Mouse (Mus musculus) bone marrow macrophage, adult 2 months (primary cell): ENCODE results near the gene Pdpn. TPM values are rescaled to one million over a fixed set of nuclear protein-coding genes. Genes with fewer than 3 reads are reported as not detected.
"Not testable (repeated sequence)": the region's sequence is repeated elsewhere in the genome, so short reads cannot be mapped to it uniquely, and the experiment has no call there.

Experiments used
- H3K27ac ChIP-seq: 2 replicates; pipeline ENCODE4 v1.5.1; 2012; ENCODE audit warnings: low read depth, low read length; ENCODE audit not compliant: insufficient read depth
- H3K4me1 ChIP-seq: 2 replicates; pipeline ENCODE4 v1.6.1; 2012; ENCODE audit warnings: low read length; ENCODE audit not compliant: control insufficient read depth, insufficient read depth
- H3K4me3 ChIP-seq: 2 replicates; pipeline ENCODE4 v1.5.1; 2012; ENCODE audit warnings: mild to moderate bottlenecking, low read length, moderate library complexity; ENCODE audit not compliant: insufficient read depth
- CTCF ChIP-seq: IDR thresholded peaks from 2 replicates; pipeline ENCODE4 v1.5.1; 2012; ENCODE audit warnings: low read depth, mild to moderate bottlenecking, low read length, moderate library complexity
- POLR2A ChIP-seq: IDR thresholded peaks from 2 replicates; pipeline ENCODE4 v1.6.1; 2012; ENCODE audit warnings: mild to moderate bottlenecking, low read depth, low read length, borderline replicate concordance
- polyA plus RNA-seq: library from polyadenylated mRNA; stranded (reverse); fragments of >200 nt; gene quantifications from 2 replicates; pipeline ENCODE4 v1.2.4, GENCODE M21; 2012; ENCODE audit not compliant: missing spikeins, insufficient read depth, insufficient read length

The Pdpn gene
- polyA plus RNA-seq = 1.6 and 3.0 TPM in 2 replicates

GRCm38 (mm10) chr4:143299325-143300070 is at the start of gene Pdpn:
TSS of gene Pdpn (minus strand) at chr4:143299564.
- no peak within 1 kb of the TSS for H3K27ac ChIP-seq
- H3K4me3 ChIP-seq = peak within 1 kb of the TSS; percentile 19; the same call in 1 of the 2 replicates
- 0 out of 2 replicates have a peak, but pooled peaks cover under 1% of the 10 kb centered on the region for H3K4me1 ChIP-seq
- TF ChIP-seq POLR2A (no peak), CTCF (no peak)

GRCm38 (mm10) chr4:143348678-143349077 is 49.3 kb upstream of the Pdpn start:
- TF ChIP-seq POLR2A (no peak), CTCF (no peak)
- H3K4me1 ChIP-seq = no peaks in the 10 kb centered on the region
- H3K27ac ChIP-seq = no peak overlapping the region
- H3K4me3 ChIP-seq = no peak overlapping the region

GRCm38 (mm10) chr4:143345491-143345890 is 46.1 kb upstream of the Pdpn start:
- H3K4me1 ChIP-seq, H3K4me3 ChIP-seq, H3K27ac ChIP-seq: not testable (repeated sequence)

GRCm38 (mm10) chr4:143341470-143341869 is 42.1 kb upstream of the Pdpn start:
- no peak overlapping the region for H3K4me3 ChIP-seq

GRCm38 (mm10) chr4:143339808-143340207 is 40.4 kb upstream of the Pdpn start:
- H3K4me3 ChIP-seq = no peak overlapping the region
- no peaks in the 10 kb centered on the region for H3K4me1 ChIP-seq
- TF ChIP-seq CTCF = no peak
- no peak for TF ChIP-seq POLR2A
- H3K27ac ChIP-seq = no peak overlapping the region

More at GRCm38 (mm10) chr4:143341470-143341869, 42.1 kb upstream of the Pdpn start:
- Histone ChIP-seq H3K4me1 (no peaks in the 10 kb centered on the region), H3K27ac (no peak overlapping the region)
- no peak for TF ChIP-seq POLR2A
- TF ChIP-seq CTCF = no peak

DNA sequence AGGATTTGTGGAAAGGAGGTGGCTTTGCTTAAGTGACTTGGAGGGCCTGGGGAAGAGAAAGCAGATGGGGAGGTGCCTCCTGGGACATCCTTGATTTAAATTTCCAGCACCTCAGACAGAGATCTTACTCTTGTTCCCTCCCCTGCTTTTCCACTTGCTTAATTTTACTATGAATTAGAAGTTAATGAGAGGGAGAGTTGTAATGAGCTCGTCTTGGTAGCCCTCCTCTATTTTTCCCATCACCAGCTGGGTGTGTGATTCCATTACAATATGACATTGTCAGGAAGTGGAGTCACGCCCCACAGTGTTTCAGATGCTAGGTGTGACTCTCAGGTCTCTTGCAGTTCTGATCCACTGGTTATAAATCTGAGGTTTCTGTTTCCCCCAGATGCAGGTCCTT is 36.7 kb upstream of the Pdpn start:
- TF ChIP-seq POLR2A (no peak), CTCF (no peak)
- no peaks in the 10 kb centered on the region for H3K4me1 ChIP-seq
- H3K4me3 ChIP-seq = no peak overlapping the region
- H3K27ac ChIP-seq = no peak overlapping the region

- H3K27ac ChIP-seq = no peak overlapping the region
- TF ChIP-seq CTCF (no peak), POLR2A (no peak)
- no peaks in the 10 kb centered on the region for H3K4me1 ChIP-seq
- H3K4me3 ChIP-seq = no peak overlapping the region
Measured at GRCm38 (mm10) chr4:143334995-143335394, 35.6 kb upstream of the Pdpn start.

DNA sequence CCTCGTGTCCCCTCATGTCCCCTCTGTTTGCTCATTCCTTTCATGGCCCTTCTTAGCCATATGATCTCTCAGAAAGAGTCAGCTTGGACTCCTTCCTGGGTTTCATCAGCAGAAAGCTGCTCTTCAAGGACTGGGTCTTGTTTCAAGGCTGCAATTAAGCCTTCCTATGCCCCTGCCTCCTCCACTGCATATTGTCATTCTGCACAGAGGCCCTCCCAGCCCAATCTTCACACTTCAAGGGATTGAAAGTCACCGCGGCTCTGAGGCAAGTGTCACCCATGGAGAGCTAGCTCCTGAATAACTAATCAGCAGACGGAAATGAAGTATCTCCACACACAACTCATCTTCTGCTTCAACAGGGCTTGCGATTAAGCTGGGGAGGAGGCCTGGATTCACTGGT is 34.8 kb upstream of the Pdpn start:
- H3K4me3 ChIP-seq = no peak overlapping the region
- no peak overlapping the region for H3K27ac ChIP-seq
- no peak for TF ChIP-seq POLR2A
- no peak for TF ChIP-seq CTCF
- no peaks in the 10 kb centered on the region for H3K4me1 ChIP-seq

GRCm38 (mm10) chr4:143331787-143332186 is 32.4 kb upstream of the Pdpn start:
- Histone ChIP-seq H3K27ac (no peak overlapping the region), H3K4me3 (no peak overlapping the region), H3K4me1 (no peaks in the 10 kb centered on the region)
- no peak for TF ChIP-seq CTCF
- TF ChIP-seq POLR2A = no peak

DNA sequence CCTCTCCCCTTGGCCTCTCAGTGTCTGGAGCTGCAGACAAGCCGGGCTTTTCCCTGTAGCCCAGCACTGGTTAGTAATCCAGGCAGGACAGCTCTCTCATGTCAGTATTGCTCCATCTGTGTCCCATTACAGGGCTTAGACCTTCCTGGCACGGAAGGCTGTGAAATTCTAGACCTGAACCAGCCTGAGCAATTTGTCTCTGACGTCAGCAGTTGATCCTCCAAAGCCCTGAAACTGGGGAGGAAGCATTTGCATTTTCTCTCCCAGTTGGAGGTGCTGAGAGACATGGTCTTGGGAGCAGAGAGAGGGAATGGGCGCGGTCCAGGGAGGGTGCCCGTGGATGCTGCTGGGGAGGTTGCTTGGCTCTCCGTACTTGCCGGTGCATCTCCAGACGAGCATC is 31.2 kb upstream of the Pdpn start:
- TF ChIP-seq POLR2A (no peak), CTCF (no peak)
- no peaks in the 10 kb centered on the region for H3K4me1 ChIP-seq
- H3K27ac ChIP-seq = no peak overlapping the region
- H3K4me3 ChIP-seq = no peak overlapping the region
